Mouse (Mus musculus): ENCODE data around the gene Ogfod1.

The Ogfod1 gene

DNA sequence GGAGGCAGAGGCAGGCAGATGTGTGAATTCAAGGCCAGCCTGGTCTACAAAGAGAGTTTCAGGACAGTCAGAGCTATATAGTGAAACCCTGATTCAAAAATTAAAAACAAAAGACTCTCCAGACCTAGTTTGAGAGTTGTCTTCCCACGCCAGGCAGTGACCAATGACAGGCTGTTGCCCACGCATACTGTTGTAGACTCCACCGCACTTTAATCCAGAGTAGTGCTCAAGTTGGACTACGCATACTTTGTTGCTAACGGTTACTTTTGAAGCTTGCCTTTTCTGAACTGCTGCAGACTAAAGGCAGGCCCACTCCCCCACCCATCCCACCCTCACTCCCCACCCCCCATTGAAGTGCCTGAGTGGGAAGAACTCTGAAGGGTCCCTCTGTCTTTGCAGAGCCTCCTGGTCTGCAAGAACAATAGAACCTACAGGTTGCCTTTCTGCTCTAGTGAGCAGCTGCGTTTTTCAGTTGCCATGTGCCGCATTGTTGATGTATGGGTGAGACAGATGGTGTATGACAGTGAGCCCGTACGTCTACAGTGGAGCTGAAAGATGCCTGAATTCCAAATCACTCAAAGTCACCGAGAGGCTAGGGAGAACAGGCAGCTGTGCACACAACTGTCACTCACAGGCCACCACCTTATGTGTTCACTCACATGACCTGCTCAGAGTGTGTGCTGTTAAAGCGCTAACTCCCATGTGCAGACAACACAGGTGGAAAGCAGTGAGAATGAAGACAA, 29.3 kb downstream of the Ogfod1 start:
- DNase-seq (ENCODE audit: inconsistent age in 2 of 2, low spot score in 1 of 2), result no peak

DNA sequence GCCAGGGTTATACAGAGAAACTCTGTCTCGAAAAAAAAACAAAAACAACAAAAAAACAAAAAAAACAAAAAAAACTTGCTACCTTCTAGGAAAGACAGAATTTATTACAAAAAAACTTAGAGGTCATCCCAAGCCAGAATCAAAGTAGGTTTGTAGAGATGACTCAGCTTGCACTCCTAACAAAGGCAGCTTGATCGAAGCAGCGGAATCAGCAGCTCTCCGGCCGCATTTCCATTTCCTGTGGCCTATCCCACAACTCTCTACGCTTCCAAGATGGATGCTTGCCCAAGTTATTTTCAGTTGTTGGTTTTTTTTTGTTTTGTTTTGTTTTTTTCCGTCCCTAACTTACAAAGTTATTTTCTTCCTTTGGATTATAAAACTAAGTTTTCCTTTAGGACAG, 31.8 kb downstream of the Ogfod1 start:
- no peak for DNase-seq (ENCODE audit: inconsistent age in 2 of 2, low spot score in 1 of 2)

DNA sequence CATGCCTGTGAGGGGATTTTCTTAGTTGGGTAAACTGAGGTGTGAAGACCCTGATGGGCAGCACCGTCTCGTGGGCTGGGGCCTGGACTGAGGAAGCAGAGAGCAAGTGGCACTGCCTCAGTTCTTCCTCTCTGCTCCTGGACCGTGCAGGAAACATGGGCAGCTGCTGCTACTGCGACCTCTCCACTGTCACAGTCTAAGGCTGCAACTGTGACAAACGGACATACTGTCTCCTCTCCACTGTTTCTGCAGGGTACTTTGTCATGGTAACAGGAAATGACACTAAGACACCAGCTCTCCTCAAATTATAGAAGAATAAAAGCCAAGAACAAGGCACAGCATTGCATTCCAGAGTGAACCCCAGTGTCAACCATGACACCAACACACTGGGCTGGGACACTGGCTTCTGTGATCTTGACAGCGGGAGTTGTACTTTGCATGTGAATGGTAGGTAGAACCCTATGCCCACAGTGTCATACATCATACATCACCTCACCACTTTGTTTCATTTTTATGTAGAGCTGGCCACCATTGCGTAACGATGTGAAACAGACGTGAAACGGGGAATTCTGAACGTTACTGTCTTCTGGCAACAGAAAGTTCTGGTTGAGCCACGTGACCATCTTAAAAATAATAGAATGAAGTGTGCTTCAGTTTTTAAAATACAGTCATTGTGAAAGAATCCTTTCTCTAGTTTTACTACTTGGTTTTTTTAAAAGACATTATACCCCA, 39.6 kb downstream of the Ogfod1 start:
- no peak for DNase-seq (ENCODE audit: inconsistent age in 2 of 2, low spot score in 1 of 2)

- DNase-seq (ENCODE audit: inconsistent age in 2 of 2, low spot score in 1 of 2), result no peak
These were observed 51.0 kb downstream of the Ogfod1 start for GRCm38 (mm10) chr8:94087964-94088363.

GRCm38 (mm10) chr8:94089715-94090114, 52.7 kb downstream of the Ogfod1 start:
- no peak for DNase-seq (ENCODE audit: inconsistent age in 2 of 2, low spot score in 1 of 2)

DNA sequence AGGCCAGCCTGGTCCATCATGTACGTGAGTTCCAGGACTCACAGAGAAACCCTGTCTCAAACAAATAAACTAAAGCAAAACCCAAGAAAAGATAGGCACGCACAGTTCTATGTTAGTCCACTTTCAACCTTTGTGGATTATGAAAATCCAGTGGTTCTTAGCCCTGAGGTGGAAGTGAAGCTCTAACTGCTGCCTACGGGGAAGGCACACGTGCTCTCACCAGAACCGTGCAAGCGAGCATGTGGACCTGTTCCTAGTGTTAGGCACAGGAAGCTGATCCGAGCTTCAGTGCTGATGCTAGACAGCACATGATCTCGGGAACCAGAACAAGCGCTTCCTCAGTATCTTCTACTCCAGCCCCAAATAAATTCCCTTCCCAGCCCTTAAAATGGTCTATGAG, 55.9 kb downstream of the Ogfod1 start:
- peak in 1 of 2 experiments; percentile 26 for DNase-seq (ENCODE audit: inconsistent age in 2 of 2, low spot score in 1 of 2)

DNA sequence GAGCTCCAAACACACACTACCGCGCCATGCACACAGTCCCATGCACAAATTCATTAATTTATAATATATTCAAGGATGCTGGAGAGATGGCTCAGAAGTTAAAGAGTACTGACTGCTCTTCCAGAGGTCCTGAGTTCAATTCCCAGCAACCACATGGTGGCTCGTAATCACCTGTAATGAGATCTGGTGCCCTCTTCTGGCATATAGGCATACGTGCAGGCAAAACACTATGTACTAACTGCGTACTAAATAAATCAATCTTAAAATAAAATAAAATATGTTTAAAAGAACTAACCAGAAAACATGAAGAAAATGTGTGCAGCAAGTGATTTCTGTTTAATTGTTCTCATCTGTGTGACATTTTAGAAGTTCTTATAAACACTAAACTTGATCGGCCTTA, 57.3 kb downstream of the Ogfod1 start:
- DNase-seq (ENCODE audit: inconsistent age in 2 of 2, low spot score in 1 of 2), result no peak

- peak; percentile 99 to 100 for DNase-seq (ENCODE audit: inconsistent age in 2 of 2, low spot score in 1 of 2)
These were observed 61.3 kb downstream of the Ogfod1 start, which contains the start of gene Bbs2 for GRCm38 (mm10) chr8:94098081-94098974. Gene Bbs2 (minus strand): TSS chr8:94098928.

DNA sequence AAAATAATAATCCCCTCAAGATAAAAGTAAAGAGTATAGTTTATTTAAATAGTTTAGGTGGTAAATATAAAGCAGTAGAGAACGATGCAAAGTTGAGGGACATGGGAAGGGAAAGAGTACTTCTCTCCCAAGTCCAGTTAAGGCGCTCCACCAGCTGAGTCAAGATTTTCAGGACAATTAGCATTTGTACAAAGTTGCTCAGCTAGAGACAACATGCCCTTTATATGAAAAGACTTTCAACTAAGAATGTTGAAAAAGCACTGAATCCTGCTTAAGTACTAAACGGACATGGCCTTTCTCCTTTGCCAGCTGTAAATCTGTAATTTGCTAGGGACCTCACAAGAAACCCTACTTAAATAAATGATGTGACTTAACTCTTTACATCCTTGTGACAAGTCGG, 62.0 kb downstream of the Ogfod1 start:
- DNase-seq (ENCODE audit: inconsistent age in 2 of 2, low spot score in 1 of 2), result no peak

DNA sequence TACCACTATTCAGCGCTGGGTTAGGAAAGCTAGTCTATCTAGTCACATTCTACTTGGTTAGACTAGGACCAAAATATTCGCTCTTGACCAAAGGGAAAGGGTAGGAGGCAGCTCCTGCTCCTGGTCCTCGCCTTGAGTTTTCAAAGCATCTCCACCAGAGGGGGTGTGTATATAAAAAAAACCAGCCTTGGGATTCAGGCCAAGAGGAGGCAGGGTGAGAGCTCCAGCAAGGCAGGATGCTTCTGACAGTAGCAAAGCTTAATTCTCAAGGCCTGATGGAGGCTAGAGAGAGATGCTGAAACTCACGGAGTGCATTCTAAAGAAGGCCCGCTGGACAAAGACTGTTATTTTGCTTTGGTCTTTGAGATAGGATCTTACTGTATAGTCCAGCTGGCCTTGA, 67.1 kb downstream of the Ogfod1 start:
- peak; percentile 37 to 77 for DNase-seq (ENCODE audit: inconsistent age in 2 of 2, low spot score in 1 of 2)

- peak; percentile 62 to 87 for DNase-seq (ENCODE audit: inconsistent age in 2 of 2, low spot score in 1 of 2)
These were observed 70.9 kb downstream of the Ogfod1 start for GRCm38 (mm10) chr8:94107871-94108270.

GRCm38 (mm10) chr8:94109396-94109795, 72.4 kb downstream of the Ogfod1 start:
- DNase-seq (ENCODE audit: inconsistent age in 2 of 2, low spot score in 1 of 2), result no peak

GRCm38 (mm10) chr8:94109835-94110234, 72.8 kb downstream of the Ogfod1 start:
- no peak for DNase-seq (ENCODE audit: inconsistent age in 2 of 2, low spot score in 1 of 2)

DNA sequence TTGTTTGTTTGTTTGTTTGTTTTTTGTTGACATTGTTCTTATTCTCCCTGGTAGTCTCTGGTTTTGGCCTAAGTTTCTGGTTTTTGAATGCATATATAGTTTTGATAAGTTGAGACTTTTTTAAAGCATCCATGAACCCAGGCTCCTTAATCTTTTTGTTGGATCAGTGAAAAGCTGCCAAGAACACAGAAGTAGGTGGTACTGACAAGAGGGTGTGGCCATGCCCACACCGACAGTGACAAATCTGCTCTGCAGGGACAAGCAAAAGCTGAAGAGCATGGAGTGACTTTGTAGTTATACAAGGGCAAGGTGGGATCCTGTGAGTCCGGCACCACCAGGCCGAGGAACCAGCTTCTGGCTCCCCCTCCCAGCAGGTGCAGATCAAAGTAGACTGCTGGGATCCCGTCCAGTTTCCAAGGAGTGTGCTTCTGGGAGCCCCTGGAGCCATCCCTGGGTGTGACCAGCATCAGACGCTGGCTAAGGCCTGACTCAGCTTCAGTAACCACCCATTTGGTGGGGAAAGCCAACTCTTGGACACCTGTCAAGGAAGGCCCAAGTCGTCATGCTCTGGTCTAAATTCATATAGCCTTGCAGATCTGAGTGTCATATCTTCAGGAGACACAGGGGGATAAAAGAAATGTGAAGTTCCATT, 73.7 kb downstream of the Ogfod1 start:
- DNase-seq (ENCODE audit: inconsistent age in 2 of 2, low spot score in 1 of 2), result no peak

DNA sequence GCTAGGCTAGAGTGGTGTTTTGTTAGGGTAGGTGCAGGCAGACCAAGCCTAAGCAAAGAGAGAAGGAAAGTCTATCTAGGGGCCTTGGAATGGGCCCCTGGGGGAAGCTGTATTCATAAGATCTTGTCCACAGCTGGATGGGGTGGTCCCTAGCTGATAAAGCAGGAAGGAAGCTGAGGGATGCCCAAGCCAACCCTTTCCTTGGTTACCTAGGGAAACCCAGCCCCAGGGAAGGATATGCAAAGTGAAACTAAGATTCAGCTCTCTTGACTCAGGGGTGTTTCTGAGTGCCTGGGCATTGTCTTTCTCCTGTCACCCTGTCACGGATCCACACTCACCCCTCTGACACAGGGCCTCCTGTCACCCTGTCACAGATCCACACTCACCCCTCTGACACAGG, 76.4 kb downstream of the Ogfod1 start:
- no peak for DNase-seq (ENCODE audit: inconsistent age in 2 of 2, low spot score in 1 of 2)

DNA sequence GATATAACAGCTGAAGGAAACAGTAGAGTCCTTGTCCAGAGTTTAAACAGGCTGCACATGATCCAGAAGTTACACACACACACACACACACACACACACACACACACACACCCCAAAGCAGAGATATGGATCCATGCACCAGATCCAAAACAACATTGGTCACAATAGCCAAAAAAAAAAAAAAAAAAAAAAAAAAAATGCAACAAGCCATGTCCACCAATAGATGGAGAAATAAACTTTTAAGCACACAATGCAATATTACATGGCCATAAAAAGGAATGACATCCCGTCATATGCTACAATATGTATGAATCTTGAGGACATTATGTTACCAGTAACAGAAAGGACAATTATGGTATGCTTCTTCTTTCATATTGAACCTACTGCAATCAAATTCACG, 77.0 kb downstream of the Ogfod1 start:
- no peak for DNase-seq (ENCODE audit: inconsistent age in 2 of 2, low spot score in 1 of 2)

Data from adrenal gland, adult (tissue).